Mouse (Mus musculus) spleen, postnatal 36 days (tissue): ENCODE measurements around the gene Olfr729.

Experiments used
- DNase-seq, 2 experiments: peaks; one replicate each; pipeline ENCODE4 v3.0.0; 2022; ENCODE audit warnings: low spot score in 2 of 2, mixed read lengths in 1 of 2

The Olfr729 gene

GRCm38 (mm10) chr14:50152810-50153209, at the start of gene Olfr729:
Gene Olfr729, minus strand, starts transcription at chr14:50152910.
- DNase-seq, result no peak

DNA sequence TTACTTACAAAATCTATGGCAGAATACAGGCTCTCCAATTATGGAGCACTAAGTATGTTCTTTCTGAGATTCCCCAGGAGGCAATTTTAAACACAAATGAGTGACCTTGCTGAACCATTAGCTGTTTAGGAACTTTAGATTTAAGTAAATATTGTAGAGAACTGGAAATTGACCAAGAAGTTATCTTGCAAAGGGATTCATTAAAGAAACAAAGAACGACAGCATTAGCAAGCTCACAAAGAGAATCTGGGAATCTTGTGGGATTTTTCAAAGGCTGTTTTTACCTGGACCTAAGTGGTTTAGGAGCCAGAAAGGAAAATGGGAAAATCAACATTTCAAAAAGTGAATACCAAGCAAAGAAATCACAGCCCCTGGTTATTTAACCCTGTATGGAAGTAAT, 35.4 kb upstream of the Olfr729 start, which contains the start of gene Olfr730:
TSS of gene Olfr730 (minus strand) at position 101 of the 400 bp plus-strand sequence.
- no peak for DNase-seq

GRCm38 (mm10) chr14:50142580-50142979, 10.1 kb downstream of the Olfr729 start, which contains the start of gene Olfr728:
Gene Olfr728, minus strand, starts transcription at chr14:50142680.
- no peak for DNase-seq

DNA sequence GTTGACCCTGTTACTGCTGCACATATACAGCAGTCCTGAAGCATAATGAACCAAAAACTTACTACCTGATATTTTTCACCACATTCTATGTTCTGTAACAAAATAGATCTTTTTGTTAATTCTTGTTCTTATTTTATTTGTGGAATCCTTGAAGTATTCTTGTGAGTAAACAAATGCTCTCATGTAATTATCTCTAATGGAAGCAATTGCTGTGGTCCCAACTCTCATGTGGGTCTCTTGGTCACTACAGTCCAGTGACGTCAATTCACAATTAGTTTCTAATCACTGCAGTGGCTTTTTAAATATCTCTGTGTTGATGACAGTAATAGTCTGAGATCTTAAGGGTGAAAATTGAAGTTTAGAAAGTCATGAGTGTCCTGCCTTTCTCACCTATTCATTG, 29.8 kb downstream of the Olfr729 start, which contains the start of gene Olfr727:
TSS of gene Olfr727 (plus strand) at position 301 of the 400 bp plus-strand sequence.
- no peak for DNase-seq
